Mouse (Mus musculus): Measurements from ENCODE around the gene Cacna1e. TPM values are rescaled to one million over a fixed set of nuclear protein-coding genes. Genes with fewer than 3 reads are reported as not detected.

Cacna1e gene
- total and polyA plus RNA-seq, 3 experiments = 0.60 to 8.5 (median 2.5) TPM

GRCm38 (mm10) chr1:154802301-154802904, 81.9 kb downstream of the Cacna1e start:
- peaks cover 15 to 29% of the 10 kb centered on the region in 2 experiments for H3K36me3 ChIP-seq (replicated peaks in 1 of 2; ENCODE audit: control insufficient read depth in 1 of 2, insufficient read depth in 1 of 2, low read length in 1 of 2)
- H3K4me1 ChIP-seq (ENCODE audit: control insufficient read depth in 1 of 2, insufficient read depth in 2 of 2) = peaks cover 9 to 11% of the 10 kb centered on the region in 2 experiments
- no peak overlapping the region for H3K9ac ChIP-seq (ENCODE audit: insufficient read depth, low read depth)
- dilution Hi-C loops (cut with MboI; ENCODE audit: extremely low pct_ligation_motif_present, extremely low pct_unique_long_range_greater_than_20kb, low sequenced_read_pairs) = no loop called here
- H3K4me3 ChIP-seq (replicated peaks in 1 of 3; ENCODE audit: low read depth in 2 of 3, low read length in 2 of 3, poor library complexity in 1 of 3) = no peak overlapping the region
- H3K9me3 ChIP-seq (replicated peaks; ENCODE audit: low read length) = peaks cover 8% of the 10 kb centered on the region
- H3K79me2 ChIP-seq (replicated peaks; ENCODE audit: control insufficient read depth, extremely low read depth, insufficient read depth, poor library complexity, severe bottlenecking) = peaks cover 6% of the 10 kb centered on the region; the same call in 1 of the 2 replicates
- in situ Hi-C loops (cut with MboI; ENCODE audit: low pct_ligation_motif_present, low pct_unique_long_range_greater_than_20kb, low sequenced_read_pairs) = no loop called here
- H3K27me3 ChIP-seq (replicated peaks) = no peaks in the 10 kb centered on the region
- no peak overlapping the region for H3K4me2 ChIP-seq (ENCODE audit: insufficient read depth, low read depth, poor library complexity, severe bottlenecking)
- no peak for DNase-seq (ENCODE audit: extremely low read depth)
- no peak for TF ChIP-seq EP300 (IDR thresholded peaks at IDR 0.05; ENCODE audit: low read length)
- no peak for TF ChIP-seq MXI1 (IDR thresholded peaks at IDR 0.05; ENCODE audit: low read depth, low read length)
- no peak for TF ChIP-seq GABPA (IDR thresholded peaks at IDR 0.05; ENCODE audit: insufficient replicate concordance, low read depth, low read length)
- no peak for TF ChIP-seq ELF1 (IDR thresholded peaks at IDR 0.05; ENCODE audit: low read depth, low read length)
- H3K27ac ChIP-seq (ENCODE audit: insufficient read depth, low read depth) = no peak overlapping the region

- no peak overlapping the region for H3K4me2 ChIP-seq (ENCODE audit: insufficient read depth, low read depth, poor library complexity, severe bottlenecking)
- H3K79me2 ChIP-seq (replicated peaks; ENCODE audit: control insufficient read depth, extremely low read depth, insufficient read depth, poor library complexity, severe bottlenecking) = peaks cover 3% of the 10 kb centered on the region; the same call in 1 of the 2 replicates
- no peak overlapping the region for H3K9ac ChIP-seq (ENCODE audit: insufficient read depth, low read depth)
- no peak for DNase-seq (ENCODE audit: extremely low read depth)
- peaks cover 24 to 41% of the 10 kb centered on the region in 2 experiments for H3K36me3 ChIP-seq (replicated peaks in 1 of 2; ENCODE audit: control insufficient read depth in 1 of 2, insufficient read depth in 1 of 2, low read length in 1 of 2)
- dilution Hi-C loops (cut with MboI; ENCODE audit: extremely low pct_ligation_motif_present, extremely low pct_unique_long_range_greater_than_20kb, low sequenced_read_pairs) (no loop called here), in situ Hi-C loops (cut with MboI; ENCODE audit: low pct_ligation_motif_present, low pct_unique_long_range_greater_than_20kb, low sequenced_read_pairs) (no loop called here)
- peaks cover 10% of the 10 kb centered on the region for H3K9me3 ChIP-seq (replicated peaks; ENCODE audit: low read length)
- TF ChIP-seq TCF12 (IDR thresholded peaks at IDR 0.05; ENCODE audit: low read depth, low read length) = no peak
- no peak for TF ChIP-seq MAFK (IDR thresholded peaks at IDR 0.05; ENCODE audit: insufficient replicate concordance, low read length)
- TF ChIP-seq CTCF (conservative IDR thresholded peaks at IDR 0.05 in 1 of 2, IDR thresholded peaks at IDR 0.05 in 1 of 2; ENCODE audit: low read depth in 2 of 2, low read length in 2 of 2) = no peak
- no peak for TF ChIP-seq UBTF (IDR thresholded peaks at IDR 0.05; ENCODE audit: low read depth, low read length)
- TF ChIP-seq KAT2A (IDR thresholded peaks at IDR 0.05; ENCODE audit: insufficient replicate concordance, low read length) = no peak
- TF ChIP-seq ELF1 (IDR thresholded peaks at IDR 0.05; ENCODE audit: low read depth, low read length) = no peak
- TF ChIP-seq MAX (IDR thresholded peaks at IDR 0.05; ENCODE audit: low read length) = no peak
- TF ChIP-seq ZC3H11A (IDR thresholded peaks at IDR 0.05; ENCODE audit: low read depth, low read length) = no peak
- no peak for TF ChIP-seq E2F4 (IDR thresholded peaks at IDR 0.05; ENCODE audit: insufficient replicate concordance, low read depth, low read length)
- TF ChIP-seq EP300 (IDR thresholded peaks at IDR 0.05; ENCODE audit: low read length) = no peak
- no peak for TF ChIP-seq TBP (conservative IDR thresholded peaks at IDR 0.05; ENCODE audit: low read depth, low read length)
- no peak for TF ChIP-seq NRF1 (IDR thresholded peaks at IDR 0.05; ENCODE audit: low read depth, low read length)
- TF ChIP-seq ZNF384 (IDR thresholded peaks at IDR 0.05; ENCODE audit: low read depth, low read length) = no peak
- H3K27ac ChIP-seq (ENCODE audit: insufficient read depth, low read depth) = no peak overlapping the region
- no peaks in the 10 kb centered on the region for H3K27me3 ChIP-seq (replicated peaks)
- H3K4me3 ChIP-seq (replicated peaks in 1 of 3; ENCODE audit: low read depth in 2 of 3, low read length in 2 of 3, poor library complexity in 1 of 3) = no peak overlapping the region
- peaks cover 7 to 17% of the 10 kb centered on the region in 2 experiments for H3K4me1 ChIP-seq (ENCODE audit: control insufficient read depth in 1 of 2, insufficient read depth in 2 of 2)
These were observed 85.0 kb downstream of the Cacna1e start for GRCm38 (mm10) chr1:154799257-154799656.
